Mouse (Mus musculus): ENCODE results near the gene Jag2. TPM values are rescaled to one million over a fixed set of nuclear protein-coding genes. Genes with fewer than 3 reads are reported as not detected.

Gene Jag2
- total and polyA plus RNA-seq, 3 experiments = 25.4 to 35.5 (median 27.4) TPM

- H3K27me3 ChIP-seq (ENCODE audit: control insufficient read depth, insufficient read depth, low read length) = no peaks in the 10 kb centered on the region
- under 1% methylated on average over 58 of the region's 58 CpGs for WGBS
Measured at GRCm38 (mm10) chr12:112950040-112950760, 20.6 kb upstream of the Jag2 start.

GRCm38 (mm10) chr12:112947307-112947706, 17.7 kb upstream of the Jag2 start:
- TF ChIP-seq POLR2A (IDR thresholded peaks at IDR 0.05; ENCODE audit: insufficient read depth, low read depth, low read length) (no peak), CTCF (IDR thresholded peaks at IDR 0.05) (peak; percentile 71)
- Histone ChIP-seq H3K27me3 (ENCODE audit: control insufficient read depth, insufficient read depth, low read length) (no peaks in the 10 kb centered on the region), H3K36me3 (ENCODE audit: control insufficient read depth, insufficient read depth, low read length) (no peaks in the 10 kb centered on the region), H3K4me1 (ENCODE audit: control insufficient read depth, insufficient read depth, low read length) (peaks cover 15% of the 10 kb centered on the region), H3K9ac (ENCODE audit: low read depth, low read length) (no peak overlapping the region), H3K27ac (peak overlapping the region; percentile 28; the same call in 1 of the 2 replicates), H3K4me3 (no peak overlapping the region), H3K79me2 (replicated peaks; ENCODE audit: control insufficient read depth, insufficient read depth, low read length) (no peaks in the 10 kb centered on the region)
- WGBS = 38% methylated on average over 4 of the region's 4 CpGs
- DNase-seq = no peak
- intact Hi-C loops (cut with DNase I) = no loop called here

More at GRCm38 (mm10) chr12:112950040-112950760, 20.6 kb upstream of the Jag2 start:
- peak; percentile 90 to 91 for DNase-seq
- Histone ChIP-seq H3K36me3 (ENCODE audit: control insufficient read depth, insufficient read depth, low read length) (no peaks in the 10 kb centered on the region), H3K27ac (peak overlapping the region; percentile 81), H3K79me2 (replicated peaks; ENCODE audit: control insufficient read depth, insufficient read depth, low read length) (no peaks in the 10 kb centered on the region), H3K4me3 (peak overlapping the region; percentile 62), H3K4me1 (ENCODE audit: control insufficient read depth, insufficient read depth, low read length) (peaks cover 23% of the 10 kb centered on the region), H3K9ac (ENCODE audit: low read depth, low read length) (peak overlapping the region; percentile 67)
- TF ChIP-seq POLR2A (IDR thresholded peaks at IDR 0.05; ENCODE audit: insufficient read depth, low read depth, low read length) (peak; percentile 51; the same call in 1 of the 2 replicates), EP300 (IDR thresholded peaks at IDR 0.05; ENCODE audit: insufficient read depth, low read depth, low read length) (no peak)
- intact Hi-C loops (cut with DNase I) = loop anchor here (5.0 kb wide), 1 partner anchor 192 kb away; the partner anchor contains the start of gene Crip2

GRCm38 (mm10) chr12:112943669-112944068, 14.1 kb upstream of the Jag2 start:
- Histone ChIP-seq H3K27ac (no peak overlapping the region), H3K9ac (ENCODE audit: low read depth, low read length) (no peak overlapping the region), H3K27me3 (ENCODE audit: control insufficient read depth, insufficient read depth, low read length) (no peaks in the 10 kb centered on the region), H3K36me3 (ENCODE audit: control insufficient read depth, insufficient read depth, low read length) (no peaks in the 10 kb centered on the region), H3K79me2 (replicated peaks; ENCODE audit: control insufficient read depth, insufficient read depth, low read length) (no peaks in the 10 kb centered on the region), H3K4me1 (ENCODE audit: control insufficient read depth, insufficient read depth, low read length) (peaks cover 6% of the 10 kb centered on the region), H3K4me3 (no peak overlapping the region)
- intact Hi-C loops (cut with DNase I) = no loop called here
- WGBS = 66% methylated on average over 2 of the region's 2 CpGs
- TF ChIP-seq EP300 (IDR thresholded peaks at IDR 0.05; ENCODE audit: insufficient read depth, low read depth, low read length) (no peak), POLR2A (IDR thresholded peaks at IDR 0.05; ENCODE audit: insufficient read depth, low read depth, low read length) (no peak), CTCF (IDR thresholded peaks at IDR 0.05) (no peak)
- DNase-seq = no peak

- Histone ChIP-seq H3K27ac (peak within 1 kb of the TSS; percentile 96), H3K4me3 (peak within 1 kb of the TSS; percentile 89), H3K27me3 (ENCODE audit: control insufficient read depth, insufficient read depth, low read length) (no peaks in the 10 kb centered on the region), H3K79me2 (replicated peaks; ENCODE audit: control insufficient read depth, insufficient read depth, low read length) (no peaks in the 10 kb centered on the region), H3K36me3 (ENCODE audit: control insufficient read depth, insufficient read depth, low read length) (no peaks in the 10 kb centered on the region), H3K9ac (ENCODE audit: low read depth, low read length) (peak within 1 kb of the TSS; percentile 93), H3K4me1 (ENCODE audit: control insufficient read depth, insufficient read depth, low read length) (peaks cover 6% of the 10 kb centered on the region)
- TF ChIP-seq POLR2A (IDR thresholded peaks at IDR 0.05; ENCODE audit: insufficient read depth, low read depth, low read length) (peak; percentile 81), EP300 (IDR thresholded peaks at IDR 0.05; ENCODE audit: insufficient read depth, low read depth, low read length) (0 out of 2 replicates have a peak, but pooled peaks have one; percentile 4), CTCF (IDR thresholded peaks at IDR 0.05) (peak; percentile 17)
- intact Hi-C loops (cut with DNase I) = no loop called here
- 4% methylated on average over 57 of the region's 58 CpGs for WGBS
- DNase-seq = peak; percentile 86 to 89
Measured at GRCm38 (mm10) chr12:112941776-112942713, 12.5 kb upstream of the Jag2 start, which contains the start of gene Nudt14. Gene Nudt14, minus strand, starts transcription at chr12:112942124.

- peak overlapping the region; percentile 41; the same call in 1 of the 2 replicates for H3K9ac ChIP-seq (ENCODE audit: low read depth, low read length)
- intact Hi-C loops (cut with DNase I) = no loop called here
- H3K27me3 ChIP-seq (ENCODE audit: control insufficient read depth, insufficient read depth, low read length) = no peaks in the 10 kb centered on the region
- H3K79me2 ChIP-seq (replicated peaks; ENCODE audit: control insufficient read depth, insufficient read depth, low read length) = no peaks in the 10 kb centered on the region
- DNase-seq = no peak
- H3K4me3 ChIP-seq = peak overlapping the region; percentile 89
- 51% methylated on average over 10 of the region's 10 CpGs for WGBS
- peaks cover 6% of the 10 kb centered on the region for H3K4me1 ChIP-seq (ENCODE audit: control insufficient read depth, insufficient read depth, low read length)
- no peaks in the 10 kb centered on the region for H3K36me3 ChIP-seq (ENCODE audit: control insufficient read depth, insufficient read depth, low read length)
- H3K27ac ChIP-seq = peak overlapping the region; percentile 96
- no peak for TF ChIP-seq POLR2A (IDR thresholded peaks at IDR 0.05; ENCODE audit: insufficient read depth, low read depth, low read length)
- no peak for TF ChIP-seq EP300 (IDR thresholded peaks at IDR 0.05; ENCODE audit: insufficient read depth, low read depth, low read length)
- TF ChIP-seq CTCF (IDR thresholded peaks at IDR 0.05) = no peak
Measured at GRCm38 (mm10) chr12:112941156-112941775, 11.7 kb upstream of the Jag2 start.

All from heart, adult 2 months (tissue).